Mouse (Mus musculus): ENCODE data around the gene Ly6g6e. TPM values are rescaled to one million over a fixed set of nuclear protein-coding genes. Genes with fewer than 3 reads are reported as not detected.

The Ly6g6e gene
- total RNA-seq, 1 experiment from 2014 or later = not detected

Other genes with a start within 250 kb of the Ly6g6e start
- 42.3 and 63.0 TPM in 2 replicates for gene Stk19, start 240.0 kb upstream of the Ly6g6e start, total RNA-seq (2023)
- 34.5 and 46.7 TPM in 2 replicates for gene Dxo, start 239.9 kb upstream of the Ly6g6e start, total RNA-seq (2023)
- gene Skiv2l, start 226.7 kb upstream of the Ly6g6e start, total RNA-seq (2023) = 95.9 and 147 TPM in 2 replicates
- 24.5 and 28.2 TPM in 2 replicates for gene Nelfe, start 226.5 kb upstream of the Ly6g6e start, total RNA-seq (2023)
- gene Cfb, start 214.4 kb upstream of the Ly6g6e start, total RNA-seq (2023) = 1.3 TPM in 1 of 2 replicates, not detected in the other
- 0.70 and 1.4 TPM in 2 replicates for gene Zbtb12, start 197.4 kb upstream of the Ly6g6e start, total RNA-seq (2023)
- gene Gm20547, start 194.9 kb upstream of the Ly6g6e start, total RNA-seq (2023) = not detected in 2 replicates
- gene C2, start 178.6 kb upstream of the Ly6g6e start, total RNA-seq (2023) = not detected in 2 replicates
- gene Ehmt2, start 178.4 kb upstream of the Ly6g6e start, total RNA-seq (2023) = 49.5 and 66.6 TPM in 2 replicates
- 0.25 TPM in 1 of 2 replicates, not detected in the other for gene Slc44a4, start 162.4 kb upstream of the Ly6g6e start, total RNA-seq (2023)
- gene Neu1, start 145.6 kb upstream of the Ly6g6e start, total RNA-seq (2023) = 87.8 and 101 TPM in 2 replicates
- gene Hspa1b, start 117.7 kb upstream of the Ly6g6e start, total RNA-seq (2023) = 25.6 and 50.7 TPM in 2 replicates
- not detected in 2 replicates for gene Gm20481, start 107.0 kb upstream of the Ly6g6e start, total RNA-seq (2023)
- 36.0 and 76.5 TPM in 2 replicates for gene Hspa1a, start 104.7 kb upstream of the Ly6g6e start, total RNA-seq (2023)
- 0.16 TPM in 1 of 2 replicates, not detected in the other for gene Hspa1l, start 104.2 kb upstream of the Ly6g6e start, total RNA-seq (2023)
- 15.3 and 22.7 TPM in 2 replicates for gene Lsm2, start 95.0 kb upstream of the Ly6g6e start, total RNA-seq (2023)
- gene Vars, start 75.9 kb upstream of the Ly6g6e start, total RNA-seq (2023) = 51.6 and 57.8 TPM in 2 replicates
- 0.09 TPM in 1 of 2 replicates, not detected in the other for gene Vwa7, start 60.3 kb upstream of the Ly6g6e start, total RNA-seq (2023)
- 0.86 and 1.9 TPM in 2 replicates for gene Sapcd1, start 48.9 kb upstream of the Ly6g6e start, total RNA-seq (2023)
- gene Msh5, start 30.2 kb upstream of the Ly6g6e start, total RNA-seq (2023) = 3.5 and 11.1 TPM in 2 replicates
- 248 and 288 TPM in 2 replicates for gene Clic1, start 26.9 kb upstream of the Ly6g6e start, total RNA-seq (2023)
- 1.4 and 2.6 TPM in 2 replicates for gene Ddah2, start 17.9 kb upstream of the Ly6g6e start, total RNA-seq (2023)
- not detected in 2 replicates for gene Ly6g6c, start 11.5 kb upstream of the Ly6g6e start, total RNA-seq (2023)
- 0.47 TPM in 1 of 2 replicates, not detected in the other for gene Mpig6b, start 10.7 kb upstream of the Ly6g6e start, total RNA-seq (2023)
- not detected in 2 replicates for gene Ly6g6d, start 1.2 kb downstream of the Ly6g6e start, total RNA-seq (2023)
- gene Ly6g6f, start 8.7 kb downstream of the Ly6g6e start, total RNA-seq (2023) = 1.1 TPM in 1 of 2 replicates, not detected in the other
- 44.4 and 57.6 TPM in 2 replicates for gene Abhd16a, start 12.4 kb downstream of the Ly6g6e start, total RNA-seq (2023)
- not detected in 2 replicates for gene Ly6g5c, start 31.4 kb downstream of the Ly6g6e start, total RNA-seq (2023)
- 13.3 and 14.5 TPM in 2 replicates for gene Ly6g5b, start 38.5 kb downstream of the Ly6g6e start, total RNA-seq (2023)
- 36.0 and 50.1 TPM in 2 replicates for gene Gpank1, start 44.6 kb downstream of the Ly6g6e start, total RNA-seq (2023)
- 135 and 169 TPM in 2 replicates for gene Csnk2b, start 45.2 kb downstream of the Ly6g6e start, total RNA-seq (2023)
- gene D17H6S53E, start 49.5 kb downstream of the Ly6g6e start, total RNA-seq (2023) = 21.0 and 24.5 TPM in 2 replicates
- gene Apom, start 55.1 kb downstream of the Ly6g6e start, total RNA-seq (2023) = not detected in 2 replicates
- gene Bag6, start 58.3 kb downstream of the Ly6g6e start, total RNA-seq (2023) = 295 and 362 TPM in 2 replicates
- 170 and 191 TPM in 2 replicates for gene Prrc2a, start 88.0 kb downstream of the Ly6g6e start, total RNA-seq (2023)
- gene Aif1, start 99.2 kb downstream of the Ly6g6e start, total RNA-seq (2023) = 10.8 and 14.1 TPM in 2 replicates
- gene Lst1, start 111.5 kb downstream of the Ly6g6e start, total RNA-seq (2023) = 410 and 626 TPM in 2 replicates
- 118 TPM in 2 replicates for gene Ltb, start 117.5 kb downstream of the Ly6g6e start, total RNA-seq (2023)
- gene Tnf, start 125.1 kb downstream of the Ly6g6e start, total RNA-seq (2023) = 115 TPM in 2 replicates
- not detected in 2 replicates for gene Lta, start 128.4 kb downstream of the Ly6g6e start, total RNA-seq (2023)
- 0.79 TPM in 1 of 2 replicates, not detected in the other for gene Gm16181, start 143.9 kb downstream of the Ly6g6e start, total RNA-seq (2023)
- 1.8 and 3.2 TPM in 2 replicates for gene Atp6v1g2, start 156.8 kb downstream of the Ly6g6e start, total RNA-seq (2023)
- 18.5 and 19.9 TPM in 2 replicates for gene Nfkbil1, start 158.9 kb downstream of the Ly6g6e start, total RNA-seq (2023)
- gene Ddx39b, start 164.8 kb downstream of the Ly6g6e start, total RNA-seq (2023) = 185 and 239 TPM in 2 replicates
- gene H2-D1, start 185.8 kb downstream of the Ly6g6e start, total RNA-seq (2023) = 1,574 and 1,649 TPM in 2 replicates
- gene H2-Q1, start 243.5 kb downstream of the Ly6g6e start, total RNA-seq (2023) = 5.9 and 6.8 TPM in 2 replicates